Mouse (Mus musculus) midbrain, embryonic 16.5 days (tissue): ENCODE data around the gene Foxd1. TPM values are rescaled to one million over a fixed set of nuclear protein-coding genes. Genes with fewer than 3 reads are reported as not detected.

Experiments used
- ATAC-seq: fragments of 200-750 bp; cut with Nextera tagmentation; 2 replicates; pipeline ENCODE4 v1.8.0; 2017; ENCODE audit warnings: moderate TSS enrichment
- H3K27ac ChIP-seq: fragments of 300-500 bp; sonication (generic); 2 replicates; pipeline ENCODE4 v1.5.1; 2014; ENCODE audit warnings: mild to moderate bottlenecking, low read length, mixed read lengths
- H3K27me3 ChIP-seq: fragments of 300-500 bp; sonication (generic); 2 replicates; pipeline ENCODE4 v1.6.1; 2014; ENCODE audit warnings: low read depth, low read length, mixed read lengths; ENCODE audit not compliant: control insufficient read depth, insufficient read depth
- H3K36me3 ChIP-seq: fragments of 300-500 bp; sonication (generic); 2 replicates; pipeline ENCODE4 v1.6.1; 2014; ENCODE audit warnings: mild to moderate bottlenecking, low read length, moderate library complexity, mixed read lengths; ENCODE audit not compliant: control insufficient read depth, insufficient read depth
- H3K4me1 ChIP-seq: fragments of 300-500 bp; sonication (generic); 2 replicates; pipeline ENCODE4 v1.6.1; 2014; ENCODE audit warnings: mild to moderate bottlenecking, low read length, mixed read lengths; ENCODE audit not compliant: control insufficient read depth, insufficient read depth
- H3K4me2 ChIP-seq: fragments of 300-500 bp; sonication (generic); 2 replicates; pipeline ENCODE4 v1.6.1; 2014; ENCODE audit warnings: mild to moderate bottlenecking, low read length, mixed read lengths
- H3K4me3 ChIP-seq: fragments of 300-500 bp; sonication (generic); 2 replicates; pipeline ENCODE4 v1.5.1; 2014; ENCODE audit warnings: low read depth, mild to moderate bottlenecking, low read length, moderate library complexity, mixed read lengths
- H3K9ac ChIP-seq: fragments of 300-500 bp; sonication (generic); 2 replicates; pipeline ENCODE4 v1.6.1; 2014; ENCODE audit warnings: low read depth, low read length, mixed read lengths
- H3K9me3 ChIP-seq: fragments of 300-500 bp; sonication (generic); replicated peaks from 2 replicates; pipeline ENCODE4 v1.6.1; 2014; ENCODE audit warnings: mild to moderate bottlenecking, low read length, mixed read lengths; ENCODE audit not compliant: control insufficient read depth, poor library complexity, severe bottlenecking
- WGBS: fragments of 180-500 bp; shearing (Covaris S2); extraction: QIAGEN DNeasy Blood & Tissue Kit; methylation state at CpG from one replicate; pipeline ENCODE4 v1.1.7; 2014; 5-methylcytosine and 5-hydroxymethylcytosine counted together
- polyA plus RNA-seq: library from polyadenylated mRNA; unstranded; fragments of >200 nt; fragmentation: Nextera tagmentation; extraction: Ambion mirVana; gene quantifications from 2 replicates; pipeline ENCODE4 v1.2.1, GENCODE M21; 2015

Foxd1 gene
- polyA plus RNA-seq, 1 experiment from 2014 or later, result 0.49 TPM

GRCm38 (mm10) chr13:98358424-98359181 lies 4.6 kb downstream of the Foxd1 start:
- 3% methylated on average over 23 of the region's 23 CpGs for WGBS
- no peak overlapping the region for H3K4me2 ChIP-seq
- H3K9ac ChIP-seq, result no peak overlapping the region
- no peak for ATAC-seq
- H3K4me3 ChIP-seq, result no peak overlapping the region; the same call in 1 of the 2 replicates
- no peaks in the 10 kb centered on the region for H3K36me3 ChIP-seq
- H3K9me3 ChIP-seq, result no peaks in the 10 kb centered on the region
- H3K27ac ChIP-seq, result no peak overlapping the region
- peaks cover 12% of the 10 kb centered on the region for H3K4me1 ChIP-seq
- peaks cover 51% of the 10 kb centered on the region for H3K27me3 ChIP-seq

GRCm38 (mm10) chr13:98359337-98359736 lies 5.3 kb downstream of the Foxd1 start:
- H3K9me3 ChIP-seq, result no peaks in the 10 kb centered on the region
- H3K36me3 ChIP-seq, result no peaks in the 10 kb centered on the region
- H3K27me3 ChIP-seq, result peaks cover 50% of the 10 kb centered on the region
- H3K9ac ChIP-seq, result no peak overlapping the region
- WGBS, result 5% methylated on average over 6 of the region's 8 CpGs
- H3K27ac ChIP-seq, result no peak overlapping the region
- H3K4me3 ChIP-seq, result no peak overlapping the region
- no peak overlapping the region for H3K4me2 ChIP-seq
- ATAC-seq, result no peak
- peaks cover 12% of the 10 kb centered on the region for H3K4me1 ChIP-seq

DNA sequence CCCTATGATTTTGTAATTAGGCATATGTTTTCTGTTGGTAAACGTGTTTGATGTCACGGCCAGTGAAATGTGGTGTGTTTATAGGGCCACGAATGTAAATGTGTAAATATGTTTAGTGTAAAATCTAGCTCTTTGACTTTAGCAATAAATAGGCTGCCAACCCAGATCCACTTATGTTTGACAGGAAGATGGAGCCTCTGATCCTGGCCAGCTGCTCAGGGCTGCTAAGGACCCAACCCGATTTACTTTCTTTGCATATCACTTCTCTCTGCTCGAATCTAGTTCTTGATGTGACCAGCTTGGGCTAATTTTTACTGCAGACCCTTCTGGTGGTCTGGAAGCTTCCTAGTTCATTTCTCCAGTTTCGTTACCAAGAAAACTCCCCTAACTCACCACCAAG lies 6.3 kb downstream of the Foxd1 start:
- WGBS, result 11% methylated on average over 6 of the region's 6 CpGs
- Histone ChIP-seq H3K27ac (no peak overlapping the region), H3K9ac (no peak overlapping the region), H3K27me3 (peaks cover 59% of the 10 kb centered on the region), H3K4me2 (no peak overlapping the region), H3K36me3 (no peaks in the 10 kb centered on the region), H3K9me3 (no peaks in the 10 kb centered on the region), H3K4me3 (no peak overlapping the region), H3K4me1 (peaks cover 3% of the 10 kb centered on the region)
- no peak for ATAC-seq

GRCm38 (mm10) chr13:98361161-98361560 lies 7.1 kb downstream of the Foxd1 start:
- H3K27me3 ChIP-seq, result peaks cover 61% of the 10 kb centered on the region
- H3K9ac ChIP-seq, result no peak overlapping the region
- H3K36me3 ChIP-seq, result no peaks in the 10 kb centered on the region
- H3K9me3 ChIP-seq, result no peaks in the 10 kb centered on the region
- WGBS, result 8% methylated on average over 5 of the region's 5 CpGs
- H3K27ac ChIP-seq, result no peak overlapping the region
- H3K4me2 ChIP-seq, result no peak overlapping the region
- H3K4me3 ChIP-seq, result no peak overlapping the region
- no peak for ATAC-seq
- no peaks in the 10 kb centered on the region for H3K4me1 ChIP-seq

- H3K4me3 ChIP-seq, result no peak overlapping the region
- H3K9ac ChIP-seq, result no peak overlapping the region
- H3K4me1 ChIP-seq, result no peaks in the 10 kb centered on the region
- 9% methylated on average over 4 of the region's 4 CpGs for WGBS
- H3K27me3 ChIP-seq, result peaks cover 64% of the 10 kb centered on the region
- no peak overlapping the region for H3K4me2 ChIP-seq
- H3K9me3 ChIP-seq, result no peaks in the 10 kb centered on the region
- H3K36me3 ChIP-seq, result no peaks in the 10 kb centered on the region
- no peak for ATAC-seq
- H3K27ac ChIP-seq, result no peak overlapping the region
Measured at GRCm38 (mm10) chr13:98363046-98363445, 9.0 kb downstream of the Foxd1 start.

DNA sequence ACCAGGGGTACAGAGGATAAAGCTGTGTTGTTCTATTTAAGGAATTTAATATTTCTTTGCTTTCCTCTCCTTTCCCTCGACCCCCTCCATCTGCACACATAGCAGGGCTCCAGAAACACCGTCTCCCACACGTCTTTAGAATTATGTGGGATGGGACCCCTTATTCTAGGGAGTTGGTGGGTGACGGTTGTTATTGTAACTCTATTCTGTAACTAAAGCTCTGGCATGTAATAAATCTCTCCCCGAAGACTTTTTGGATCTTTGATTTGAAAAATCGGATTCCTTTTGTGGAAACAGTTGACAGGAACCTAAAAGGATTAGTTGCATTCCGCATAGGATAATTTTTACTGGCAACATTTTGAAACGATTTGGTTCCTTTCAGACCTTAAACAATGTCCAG lies 11.0 kb downstream of the Foxd1 start:
- no peaks in the 10 kb centered on the region for H3K36me3 ChIP-seq
- H3K4me3 ChIP-seq, result no peak overlapping the region
- ATAC-seq, result no peak
- no peak overlapping the region for H3K4me2 ChIP-seq
- peaks cover 66% of the 10 kb centered on the region for H3K27me3 ChIP-seq
- WGBS, result 4% methylated on average over 8 of the region's 8 CpGs
- no peaks in the 10 kb centered on the region for H3K9me3 ChIP-seq
- H3K4me1 ChIP-seq, result no peaks in the 10 kb centered on the region
- H3K27ac ChIP-seq, result no peak overlapping the region
- H3K9ac ChIP-seq, result no peak overlapping the region

DNA sequence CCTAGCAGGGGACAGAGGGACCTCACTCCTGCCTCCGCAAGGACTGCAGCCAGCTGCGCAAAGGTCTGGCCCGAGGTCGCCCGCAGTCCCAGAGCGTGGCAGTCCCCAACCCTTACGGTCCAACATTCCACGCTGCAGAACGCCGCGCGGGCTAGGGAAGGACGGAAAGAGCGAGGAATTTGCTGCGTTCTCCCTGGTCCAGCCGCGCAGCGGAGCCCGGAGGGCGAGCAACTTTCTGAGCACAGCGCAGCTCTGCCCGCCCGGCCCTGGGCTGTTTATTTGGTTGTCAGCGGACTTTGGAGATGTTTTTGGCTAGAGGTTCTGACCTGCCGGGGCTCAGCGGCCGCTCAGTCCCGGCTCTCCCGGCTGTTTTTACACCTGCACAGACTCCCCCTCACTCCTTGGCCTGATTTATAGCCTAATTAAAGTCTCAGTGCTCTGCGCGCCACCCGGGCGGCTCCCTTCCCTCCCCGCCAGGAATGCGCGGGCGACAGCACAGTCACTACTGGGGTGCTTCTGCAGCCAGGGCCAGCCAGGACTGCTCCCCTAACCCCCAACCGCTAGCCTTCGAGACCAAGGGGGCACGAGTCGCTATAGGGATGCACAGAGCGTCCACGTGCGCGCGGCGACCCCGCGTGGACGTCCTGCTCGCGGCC lies 11.9 kb downstream of the Foxd1 start:
- Histone ChIP-seq H3K27me3 (peaks cover 63% of the 10 kb centered on the region), H3K4me2 (peak overlapping the region; percentile 43), H3K9me3 (no peaks in the 10 kb centered on the region), H3K4me1 (no peaks in the 10 kb centered on the region), H3K4me3 (no peak overlapping the region), H3K36me3 (no peaks in the 10 kb centered on the region), H3K27ac (no peak overlapping the region), H3K9ac (no peak overlapping the region)
- WGBS, result under 1% methylated on average over 52 of the region's 52 CpGs
- ATAC-seq, result no peak

GRCm38 (mm10) chr13:98366469-98367275 lies 12.6 kb downstream of the Foxd1 start:
- H3K9ac ChIP-seq, result no peak overlapping the region
- peak overlapping the region; percentile 43 for H3K4me2 ChIP-seq
- H3K9me3 ChIP-seq, result no peaks in the 10 kb centered on the region
- ATAC-seq, result no peak
- WGBS, result under 1% methylated on average over 43 of the region's 43 CpGs
- H3K27me3 ChIP-seq, result peaks cover 61% of the 10 kb centered on the region
- H3K4me3 ChIP-seq, result no peak overlapping the region
- no peak overlapping the region for H3K27ac ChIP-seq
- no peaks in the 10 kb centered on the region for H3K4me1 ChIP-seq
- no peaks in the 10 kb centered on the region for H3K36me3 ChIP-seq

- Histone ChIP-seq H3K27me3 (peaks cover 57% of the 10 kb centered on the region), H3K4me1 (no peaks in the 10 kb centered on the region), H3K9ac (no peak overlapping the region), H3K9me3 (no peaks in the 10 kb centered on the region), H3K27ac (no peak overlapping the region), H3K4me3 (no peak overlapping the region), H3K4me2 (no peak overlapping the region), H3K36me3 (no peaks in the 10 kb centered on the region)
- WGBS, result 9% methylated on average over 3 of the region's 3 CpGs
- no peak for ATAC-seq
Measured at GRCm38 (mm10) chr13:98367601-98368000, 13.6 kb downstream of the Foxd1 start.
